Mouse (Mus musculus) embryonic facial prominence, embryonic 14.5 days (tissue): ENCODE measurements around the gene Drd5. TPM values are rescaled to one million over a fixed set of nuclear protein-coding genes. Genes with fewer than 3 reads are reported as not detected.

Experiments used
- ATAC-seq: fragments of 200-750 bp; cut with Nextera tagmentation; 2 replicates; pipeline ENCODE4 v1.8.0; 2017; ENCODE audit warnings: low read depth, moderate number of reproducible peaks, moderate TSS enrichment
- DNase-seq: peaks from one replicate; pipeline ENCODE4 v3.0.0-alpha.2; 2015; ENCODE audit warnings: low spot score
- H3K27ac ChIP-seq: fragments of 300-500 bp; sonication (generic); replicated peaks from 2 replicates; pipeline ENCODE4 v1.5.1; 2014; ENCODE audit warnings: low read depth, mild to moderate bottlenecking, low read length, moderate library complexity
- H3K27me3 ChIP-seq: fragments of 300-500 bp; sonication (generic); replicated peaks from 2 replicates; pipeline ENCODE4 v1.6.1; 2014; ENCODE audit warnings: low read length; ENCODE audit not compliant: control insufficient read depth, insufficient read depth
- H3K36me3 ChIP-seq: fragments of 300-500 bp; sonication (generic); 2 replicates; pipeline ENCODE4 v1.6.1; 2014; ENCODE audit warnings: low read length, mixed read lengths; ENCODE audit not compliant: control insufficient read depth, insufficient read depth
- H3K4me1 ChIP-seq: fragments of 300-500 bp; sonication (generic); 2 replicates; pipeline ENCODE4 v1.6.1; 2014; ENCODE audit warnings: antibody characterized with exemption, low read length; ENCODE audit not compliant: control insufficient read depth, insufficient read depth
- H3K4me2 ChIP-seq: fragments of 300-500 bp; sonication (generic); 2 replicates; pipeline ENCODE4 v1.6.1; 2014; ENCODE audit warnings: low read depth, mild to moderate bottlenecking, low read length, moderate library complexity, mixed read lengths
- H3K4me3 ChIP-seq: fragments of 300-500 bp; sonication (generic); 2 replicates; pipeline ENCODE4 v1.5.1; 2014; ENCODE audit warnings: low read depth, mild to moderate bottlenecking, low read length
- H3K9ac ChIP-seq: fragments of 300-500 bp; sonication (generic); 2 replicates; pipeline ENCODE4 v1.6.1; 2014; ENCODE audit warnings: low read depth, mild to moderate bottlenecking, low read length, moderate library complexity, mixed read lengths
- H3K9me3 ChIP-seq: fragments of 300-500 bp; sonication (generic); 2 replicates; pipeline ENCODE4 v1.6.1; 2016; ENCODE audit warnings: low read length; ENCODE audit not compliant: control insufficient read depth
- WGBS: fragments of 180-500 bp; shearing (Covaris S2); extraction: QIAGEN DNeasy Blood & Tissue Kit; methylation state at CpG from one replicate; pipeline ENCODE4 v1.1.7; 2014; 5-methylcytosine and 5-hydroxymethylcytosine counted together
- polyA plus RNA-seq: library from polyadenylated mRNA; unstranded; fragments of >200 nt; fragmentation: Nextera tagmentation; extraction: Ambion mirVana; gene quantifications from 2 replicates; pipeline ENCODE4 v1.2.1, GENCODE M21; 2014

The Drd5 gene
- polyA plus RNA-seq, 1 experiment from 2014 or later = not detected

GRCm38 (mm10) chr5:38366650-38367470 is 47.7 kb downstream of the Drd5 start:
- Histone ChIP-seq H3K9ac (no peak overlapping the region; the same call in 1 of the 2 replicates), H3K4me2 (peak overlapping the region; percentile 50), H3K9me3 (no peaks in the 10 kb centered on the region), H3K36me3 (no peaks in the 10 kb centered on the region), H3K27ac (no peak overlapping the region; the same call in 1 of the 2 replicates), H3K4me3 (peak overlapping the region; percentile 24), H3K27me3 (no peaks in the 10 kb centered on the region), H3K4me1 (peaks cover 19% of the 10 kb centered on the region)
- ATAC-seq (peak; percentile 84), DNase-seq (peak; percentile 85)
- WGBS = 9% methylated on average over 17 of the region's 18 CpGs

DNA sequence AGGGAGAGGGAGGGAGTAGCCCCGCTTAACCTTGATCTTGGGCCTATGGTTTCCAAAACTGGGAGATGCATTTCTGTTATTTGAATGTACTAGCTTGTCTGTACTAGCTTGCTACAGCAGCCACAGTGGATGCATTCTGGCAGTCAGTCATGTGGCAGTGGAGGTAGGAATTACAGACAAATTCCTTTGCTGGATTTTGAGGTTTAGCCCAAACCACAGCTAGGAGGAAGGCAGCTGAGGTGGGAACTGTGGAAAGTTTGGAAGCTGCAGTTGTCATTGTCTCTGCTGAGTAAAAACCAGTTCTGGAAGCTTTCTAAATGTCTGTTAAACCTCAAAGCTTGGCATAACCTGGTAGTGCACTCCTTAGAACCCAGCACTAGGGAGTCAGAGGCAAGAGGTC is 52.1 kb downstream of the Drd5 start:
- no peak overlapping the region for H3K4me3 ChIP-seq
- H3K27me3 ChIP-seq = no peaks in the 10 kb centered on the region
- H3K36me3 ChIP-seq = no peaks in the 10 kb centered on the region
- H3K4me2 ChIP-seq = no peak overlapping the region
- H3K9ac ChIP-seq = no peak overlapping the region
- H3K27ac ChIP-seq = no peak overlapping the region
- H3K9me3 ChIP-seq = no peaks in the 10 kb centered on the region
- H3K4me1 ChIP-seq = peaks cover 13% of the 10 kb centered on the region; the same call in 1 of the 2 replicates
- peak; percentile 59 for DNase-seq
- 70% methylated on average over 1 of the region's 1 CpGs for WGBS
- no peak for ATAC-seq

Other genes with a start within 250 kb of the Drd5 start
- gene Nsg1, start 159.5 kb upstream of the Drd5 start, polyA plus RNA-seq = 32.5 and 35.0 TPM in 2 replicates
- gene Zbtb49, start 98.9 kb upstream of the Drd5 start, polyA plus RNA-seq = 10.3 and 11.9 TPM in 2 replicates
- gene Lyar, start 98.9 kb upstream of the Drd5 start, polyA plus RNA-seq = 77.7 and 81.6 TPM in 2 replicates
- gene Tmem128, start 59.2 kb upstream of the Drd5 start, polyA plus RNA-seq = 63.3 and 65.6 TPM in 2 replicates
- gene Otop1, start 43.4 kb upstream of the Drd5 start, polyA plus RNA-seq = 0.14 and 0.22 TPM in 2 replicates
- 0.56 and 0.76 TPM in 2 replicates for gene Slc2a9, start 183.8 kb downstream of the Drd5 start, polyA plus RNA-seq
- 241 and 247 TPM in 2 replicates for gene Wdr1, start 243.9 kb downstream of the Drd5 start, polyA plus RNA-seq